In the genomic region with DNA sequence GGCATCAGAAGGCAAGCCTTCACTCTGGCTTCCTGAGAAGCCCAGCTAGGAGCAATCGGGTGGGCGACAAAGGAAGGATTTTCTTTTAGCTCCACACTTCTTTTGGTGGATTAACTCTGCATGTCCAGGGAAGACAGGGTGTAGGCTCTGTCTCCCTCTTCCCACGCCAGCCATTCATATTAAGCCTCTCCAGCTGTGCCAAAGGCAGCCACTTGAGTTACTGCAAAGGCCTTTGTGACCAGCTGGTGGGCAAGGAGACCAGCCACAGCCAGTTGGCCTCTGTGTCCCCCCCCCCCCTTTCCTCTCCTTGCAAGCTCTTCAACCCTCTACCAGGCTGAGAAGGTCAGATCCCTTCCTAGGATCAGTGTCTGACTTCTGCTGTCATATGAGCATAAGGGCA, we compare ENCODE assay signal across 24 mouse cellular contexts. TPM values are rescaled to one million over a fixed set of nuclear protein-coding genes. Genes with fewer than 3 reads are reported as not detected.
A peak's percentile ranks its signal among the peaks of the same experiment; 100 is the strongest.
DNase-seq lines count a peak whose midpoint lies in the region; ATAC-seq and TF ChIP-seq lines count a peak whose summit lies in the region.
"Had no signal": no experiment of that assay in that cellular context is flagged by ENCODE, and none has a peak within 500 bp of the region (broad histone marks: within the 10 kb centered on the region; RNA-seq: fewer than 3 reads in every experiment).

No protein-coding gene starts in this region.

- H3K27me3 ChIP-seq in forebrain, embryonic 10.5 days (ENCODE audit: poor library complexity, severe bottlenecking), result no peaks in the 10 kb centered on the region
- H3K27me3 ChIP-seq in forebrain, postnatal 0 days (ENCODE audit: insufficient read depth, low read length), result no peaks in the 10 kb centered on the region
- H3K27me3 ChIP-seq in midbrain, embryonic 10.5 days (ENCODE audit: low read depth, poor library complexity, severe bottlenecking), result no peaks in the 10 kb centered on the region
- no peaks in the 10 kb centered on the region for H3K27me3 ChIP-seq in midbrain, embryonic 11.5 days (ENCODE audit: control insufficient read depth, insufficient read depth, low read length)
- H3K27me3 ChIP-seq in limb, embryonic 10.5 days (ENCODE audit: low read depth, poor library complexity, severe bottlenecking), result no peaks in the 10 kb centered on the region
- H3K27me3 ChIP-seq in midbrain, postnatal 0 days (ENCODE audit: insufficient read depth, low read length), result no peaks in the 10 kb centered on the region
- H3K27me3 ChIP-seq: hindbrain, embryonic 12.5 days; kidney, embryonic 15.5 days; liver, embryonic 15.5 days had no signal

- H3K9ac ChIP-seq in forebrain, postnatal 0 days, result no peak overlapping the region
- no peak overlapping the region for H3K9ac ChIP-seq in midbrain, embryonic 11.5 days (ENCODE audit: low read length)
- H3K9ac ChIP-seq in midbrain, postnatal 0 days (replicated peaks; ENCODE audit: low read length, poor library complexity, severe bottlenecking), result no peak overlapping the region
- H3K9ac ChIP-seq: hindbrain, embryonic 12.5 days; kidney, embryonic 15.5 days; liver, embryonic 15.5 days; lung, embryonic 14.5 days had no signal

- peaks cover 15% of the 10 kb centered on the region for H3K4me1 ChIP-seq in forebrain, embryonic 10.5 days
- H3K4me1 ChIP-seq in forebrain, postnatal 0 days (ENCODE audit: insufficient read depth), result no peaks in the 10 kb centered on the region
- H3K4me1 ChIP-seq in midbrain, embryonic 10.5 days, result peaks cover 12% of the 10 kb centered on the region
- peaks cover 4% of the 10 kb centered on the region; the same call in 1 of the 2 replicates for H3K4me1 ChIP-seq in midbrain, embryonic 11.5 days (ENCODE audit: control insufficient read depth, insufficient read depth, low read length)
- H3K4me1 ChIP-seq in limb, embryonic 10.5 days, result peaks cover 11% of the 10 kb centered on the region
- no peaks in the 10 kb centered on the region for H3K4me1 ChIP-seq in midbrain, postnatal 0 days (ENCODE audit: insufficient read depth, low read length)
- H3K4me1 ChIP-seq: liver, embryonic 15.5 days had no signal

- peak overlapping the region; percentile 52 for H3K27ac ChIP-seq in forebrain, embryonic 10.5 days
- no peak overlapping the region for H3K27ac ChIP-seq in forebrain, postnatal 0 days (ENCODE audit: low read depth, low read length)
- H3K27ac ChIP-seq in midbrain, embryonic 10.5 days (replicated peaks), result peak overlapping the region; percentile 74
- no peak overlapping the region for H3K27ac ChIP-seq in midbrain, embryonic 11.5 days (ENCODE audit: low read depth, low read length)
- peak overlapping the region; percentile 12; the same call in 1 of the 2 replicates for H3K27ac ChIP-seq in limb, embryonic 10.5 days
- H3K27ac ChIP-seq in midbrain, postnatal 0 days (ENCODE audit: low read depth, low read length), result peak overlapping the region; percentile 38; the same call in 1 of the 2 replicates
- H3K27ac ChIP-seq: hindbrain, embryonic 12.5 days; kidney, embryonic 15.5 days; liver, embryonic 15.5 days had no signal

- TF ChIP-seq CTCF in forebrain, postnatal 0 days (IDR thresholded peaks at IDR 0.05; ENCODE audit: low read depth), result no peak
- no peak for TF ChIP-seq CTCF in midbrain, postnatal 0 days (IDR thresholded peaks at IDR 0.05)

- WGBS in forebrain, embryonic 10.5 days, result 20% methylated on average over 3 of the region's 3 CpGs
- WGBS in forebrain, postnatal 0 days, result 34% methylated on average over 3 of the region's 3 CpGs
- 27% methylated on average over 3 of the region's 3 CpGs for WGBS in midbrain, embryonic 10.5 days
- 23% methylated on average over 3 of the region's 3 CpGs for WGBS in midbrain, embryonic 11.5 days
- 84% methylated on average over 3 of the region's 3 CpGs for WGBS in limb, embryonic 10.5 days
- 22% methylated on average over 3 of the region's 3 CpGs for WGBS in midbrain, postnatal 0 days

- H3K4me2 ChIP-seq in forebrain, postnatal 0 days (ENCODE audit: low read depth), result no peak overlapping the region
- no peak overlapping the region for H3K4me2 ChIP-seq in midbrain, embryonic 11.5 days
- H3K4me2 ChIP-seq in midbrain, postnatal 0 days (ENCODE audit: low read depth, low read length, poor library complexity, severe bottlenecking), result no peak overlapping the region
- H3K4me2 ChIP-seq: hindbrain, embryonic 12.5 days; kidney, embryonic 15.5 days; liver, embryonic 15.5 days; lung, embryonic 14.5 days had no signal

- no peaks in the 10 kb centered on the region for H3K36me3 ChIP-seq in forebrain, embryonic 10.5 days (replicated peaks)
- no peaks in the 10 kb centered on the region for H3K36me3 ChIP-seq in forebrain, postnatal 0 days (ENCODE audit: insufficient read depth)
- no peaks in the 10 kb centered on the region for H3K36me3 ChIP-seq in midbrain, embryonic 10.5 days
- no peaks in the 10 kb centered on the region for H3K36me3 ChIP-seq in midbrain, embryonic 11.5 days (ENCODE audit: control insufficient read depth, insufficient read depth, low read length)
- no peaks in the 10 kb centered on the region for H3K36me3 ChIP-seq in limb, embryonic 10.5 days
- no peaks in the 10 kb centered on the region for H3K36me3 ChIP-seq in midbrain, postnatal 0 days (ENCODE audit: insufficient read depth, low read length)
- H3K36me3 ChIP-seq: G1E; hindbrain, embryonic 12.5 days; kidney, embryonic 15.5 days; liver, embryonic 15.5 days had no signal

- peaks cover 3% of the 10 kb centered on the region; the same call in 1 of the 2 replicates for H3K9me3 ChIP-seq in forebrain, embryonic 10.5 days
- no peaks in the 10 kb centered on the region for H3K9me3 ChIP-seq in forebrain, postnatal 0 days (ENCODE audit: low read length)
- no peaks in the 10 kb centered on the region for H3K9me3 ChIP-seq in midbrain, embryonic 10.5 days (replicated peaks)
- H3K9me3 ChIP-seq in midbrain, embryonic 11.5 days (ENCODE audit: control insufficient read depth, low read length), result no peaks in the 10 kb centered on the region
- H3K9me3 ChIP-seq in limb, embryonic 10.5 days (replicated peaks), result no peaks in the 10 kb centered on the region
- no peaks in the 10 kb centered on the region for H3K9me3 ChIP-seq in midbrain, postnatal 0 days (ENCODE audit: low read length)
- H3K9me3 ChIP-seq: G1E; hindbrain, embryonic 12.5 days; kidney, embryonic 15.5 days; liver, embryonic 15.5 days had no signal

- ATAC-seq in forebrain, postnatal 0 days, result no peak
- no peak for ATAC-seq in midbrain, embryonic 11.5 days (ENCODE audit: low FRiP score)
- 0 out of 2 replicates have a peak, but pooled peaks have one; percentile 52 for ATAC-seq in midbrain, postnatal 0 days (ENCODE audit: low FRiP score)
- ATAC-seq: forebrain, embryonic 16.5 days had no signal

- DNase-seq in forebrain, embryonic 10.5 days (ENCODE audit: extremely low spot score, low spot score), result no peak
- no peak for DNase-seq in forebrain, postnatal 0 days
- DNase-seq in midbrain, embryonic 10.5 days (ENCODE audit: low spot score), result no peak
- DNase-seq in midbrain, embryonic 11.5 days (ENCODE audit: low spot score, missing footprints), result no peak
- no peak for DNase-seq in limb, embryonic 10.5 days (ENCODE audit: low spot score)
- no peak for DNase-seq in midbrain, postnatal 0 days (ENCODE audit: low spot score)
- no peak for DNase-seq in ovary, postnatal 36 days (ENCODE audit: low spot score)
- no peak for DNase-seq in layer of hippocampus, postnatal 36 days
- DNase-seq: adrenal gland, adult 8-10 months; cerebellum, adult 2 months; cerebellum, postnatal 25 days; heart, postnatal 14 days; kidney, adult 18-20 months; kidney, postnatal 25 days; lung, embryonic 14.5 days; lung, postnatal 36 days; right cerebral cortex, adult 18-20 months; spleen, adult 18-20 months; thymus, postnatal 14 days had no signal

- no peak overlapping the region for H3K4me3 ChIP-seq in forebrain, embryonic 10.5 days
- H3K4me3 ChIP-seq in forebrain, postnatal 0 days (ENCODE audit: low read depth, low read length), result no peak overlapping the region
- no peak overlapping the region for H3K4me3 ChIP-seq in midbrain, embryonic 10.5 days
- no peak overlapping the region for H3K4me3 ChIP-seq in midbrain, embryonic 11.5 days (ENCODE audit: low read depth, low read length)
- no peak overlapping the region for H3K4me3 ChIP-seq in limb, embryonic 10.5 days
- no peak overlapping the region for H3K4me3 ChIP-seq in midbrain, postnatal 0 days (ENCODE audit: low read depth, low read length)
- H3K4me3 ChIP-seq: hindbrain, embryonic 12.5 days; kidney, embryonic 15.5 days; liver, embryonic 15.5 days had no signal

RNA-seq across cellular contexts. Expression of gene Pknox1, which starts 16.6 kb away (rescaled TPM):
- 18.3 and 19.1 TPM in 2 replicates for polyA plus RNA-seq in forebrain, embryonic 10.5 days (2016; fragmentation: Nextera tagmentation; extraction: Ambion mirVana)
- total RNA-seq in forebrain, postnatal 0 days (2014; rRNA removed), result 26.1 and 30.6 TPM in 2 replicates
- 16.7 and 18.5 TPM in 2 replicates for polyA plus RNA-seq in forebrain, postnatal 0 days (2015; fragmentation: Nextera tagmentation; extraction: Ambion mirVana)
- 17.5 and 18.0 TPM in 2 replicates for polyA plus RNA-seq in midbrain, embryonic 10.5 days (2016; fragmentation: Nextera tagmentation; extraction: Ambion mirVana)
- polyA plus RNA-seq in midbrain, embryonic 11.5 days (2014; fragmentation: Nextera tagmentation; extraction: Ambion mirVana), result 22.4 and 22.7 TPM in 2 replicates
- polyA plus RNA-seq in limb, embryonic 10.5 days (2016; fragmentation: Nextera tagmentation; extraction: Ambion mirVana), result 37.6 and 40.2 TPM in 2 replicates
- total RNA-seq in midbrain, postnatal 0 days (2014; rRNA removed), result 18.3 and 22.7 TPM in 2 replicates
- polyA plus RNA-seq in midbrain, postnatal 0 days (2015; fragmentation: Nextera tagmentation; extraction: Ambion mirVana), result 14.3 and 14.9 TPM in 2 replicates
- total RNA-seq in layer of hippocampus, postnatal 36 days (2021), result 10 to 100 TPM; 14.6 to 17.2 TPM

RNA-seq across cellular contexts. Expression of gene Ndufv3, which starts 28.1 kb away (rescaled TPM):
- polyA plus RNA-seq in forebrain, embryonic 10.5 days (2016; fragmentation: Nextera tagmentation; extraction: Ambion mirVana), result 214 and 224 TPM in 2 replicates
- 337 and 459 TPM in 2 replicates for total RNA-seq in forebrain, postnatal 0 days (2014; rRNA removed)
- 500 and 583 TPM in 2 replicates for polyA plus RNA-seq in forebrain, postnatal 0 days (2015; fragmentation: Nextera tagmentation; extraction: Ambion mirVana)
- 249 and 258 TPM in 2 replicates for polyA plus RNA-seq in midbrain, embryonic 10.5 days (2016; fragmentation: Nextera tagmentation; extraction: Ambion mirVana)
- 239 and 249 TPM in 2 replicates for polyA plus RNA-seq in midbrain, embryonic 11.5 days (2014; fragmentation: Nextera tagmentation; extraction: Ambion mirVana)
- 201 and 213 TPM in 2 replicates for polyA plus RNA-seq in limb, embryonic 10.5 days (2016; fragmentation: Nextera tagmentation; extraction: Ambion mirVana)
- 221 and 257 TPM in 2 replicates for total RNA-seq in midbrain, postnatal 0 days (2014; rRNA removed)
- 513 and 552 TPM in 2 replicates for polyA plus RNA-seq in midbrain, postnatal 0 days (2015; fragmentation: Nextera tagmentation; extraction: Ambion mirVana)
- total RNA-seq in layer of hippocampus, postnatal 36 days (2021), result 100 to 1,000 TPM; 267 to 275 TPM

RNA-seq across cellular contexts. Expression of gene Wdr4, which starts 28.2 kb away (rescaled TPM):
- polyA plus RNA-seq in forebrain, embryonic 10.5 days (2016; fragmentation: Nextera tagmentation; extraction: Ambion mirVana), result 78.5 and 81.3 TPM in 2 replicates
- total RNA-seq in forebrain, postnatal 0 days (2014; rRNA removed), result 54.4 and 55.7 TPM in 2 replicates
- 28.7 and 31.7 TPM in 2 replicates for polyA plus RNA-seq in forebrain, postnatal 0 days (2015; fragmentation: Nextera tagmentation; extraction: Ambion mirVana)
- 70.2 and 76.7 TPM in 2 replicates for polyA plus RNA-seq in midbrain, embryonic 10.5 days (2016; fragmentation: Nextera tagmentation; extraction: Ambion mirVana)
- 35.4 and 39.4 TPM in 2 replicates for polyA plus RNA-seq in midbrain, embryonic 11.5 days (2014; fragmentation: Nextera tagmentation; extraction: Ambion mirVana)
- 69.5 and 73.2 TPM in 2 replicates for polyA plus RNA-seq in limb, embryonic 10.5 days (2016; fragmentation: Nextera tagmentation; extraction: Ambion mirVana)
- 66.0 and 66.8 TPM in 2 replicates for total RNA-seq in midbrain, postnatal 0 days (2014; rRNA removed)
- 27.0 and 29.3 TPM in 2 replicates for polyA plus RNA-seq in midbrain, postnatal 0 days (2015; fragmentation: Nextera tagmentation; extraction: Ambion mirVana)
- 10 to 100 TPM; 19.5 to 22.6 TPM for total RNA-seq in layer of hippocampus, postnatal 36 days (2021)

Comparison
In these comparisons a context has a peak if more than half of its experiments do, and no peak if none do; other contexts are left out.
1. H3K27ac ChIP-seq: peak in forebrain, embryonic 10.5 days (single experiment), midbrain, embryonic 10.5 days (single experiment), limb, embryonic 10.5 days (single experiment) and midbrain, postnatal 0 days (single experiment); none in forebrain, postnatal 0 days (single experiment) and midbrain, embryonic 11.5 days (single experiment).